Mouse (Mus musculus) neutrophil, adult 5-6 weeks (primary cell): ENCODE data around the gene Olfr586. TPM values are rescaled to one million over a fixed set of nuclear protein-coding genes. Genes with fewer than 3 reads are reported as not detected.

ENCODE experiments used
- ATAC-seq: fragments of 151-379, 151-347 bp; 2 replicates; pipeline ENCODE4 v1.8.0; 2017; ENCODE audit warnings: mild to moderate bottlenecking, moderate TSS enrichment; ENCODE audit not compliant: insufficient number of reproducible peaks, poor library complexity, low FRiP score, severe bottlenecking; ENCODE audit errors: extremely low read depth
- total RNA-seq: library from RNA; stranded (forward); fragments of 200-1000 nt; gene quantifications from 2 replicates; pipeline ENCODE4 v1.2.3, GENCODE M21; 2017

The Olfr586 gene
- total RNA-seq: not detected in 2 replicates

DNA sequence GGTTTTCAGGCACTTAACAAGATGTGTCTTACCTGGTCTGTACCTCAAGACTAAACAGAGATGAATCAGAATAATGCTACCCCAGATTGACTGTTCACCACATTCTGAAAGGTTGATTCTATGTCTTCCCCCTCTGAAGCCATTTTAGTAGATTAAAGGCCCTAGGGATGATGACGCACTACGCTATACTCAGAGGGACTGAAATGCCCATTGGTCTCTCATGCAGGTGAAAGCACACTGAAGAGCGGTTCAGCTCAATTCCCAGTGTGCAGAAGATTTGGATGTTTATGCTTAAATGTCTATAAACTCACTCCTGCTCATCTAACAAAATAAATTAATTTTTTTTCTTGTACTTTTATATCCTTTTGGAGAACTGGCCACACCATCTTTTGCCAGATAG is at the start of gene Olfr586:
Gene Olfr586, minus strand, starts transcription at position 101 of the 400 bp plus-strand sequence.
- ATAC-seq: no peak

DNA sequence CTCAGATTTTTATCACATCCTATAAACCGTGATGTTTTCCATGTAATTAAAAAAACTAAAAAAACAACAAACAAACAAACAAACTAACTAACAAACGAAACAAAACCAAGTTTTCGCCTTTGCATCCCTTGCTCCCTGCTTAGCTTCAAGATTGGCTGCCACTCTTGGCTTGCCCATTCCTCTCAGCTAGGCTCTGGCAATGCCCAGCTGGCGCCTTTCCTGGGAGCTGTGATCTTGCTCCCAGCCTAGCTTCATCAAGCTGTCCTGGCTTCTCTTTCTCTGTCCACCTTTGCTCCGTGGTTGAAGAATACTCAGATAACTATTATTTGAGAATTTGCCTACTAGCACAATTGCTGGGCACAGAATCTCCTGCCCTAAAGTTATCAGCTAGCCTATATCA is 44.3 kb upstream of the Olfr586 start:
- ATAC-seq: no peak

DNA sequence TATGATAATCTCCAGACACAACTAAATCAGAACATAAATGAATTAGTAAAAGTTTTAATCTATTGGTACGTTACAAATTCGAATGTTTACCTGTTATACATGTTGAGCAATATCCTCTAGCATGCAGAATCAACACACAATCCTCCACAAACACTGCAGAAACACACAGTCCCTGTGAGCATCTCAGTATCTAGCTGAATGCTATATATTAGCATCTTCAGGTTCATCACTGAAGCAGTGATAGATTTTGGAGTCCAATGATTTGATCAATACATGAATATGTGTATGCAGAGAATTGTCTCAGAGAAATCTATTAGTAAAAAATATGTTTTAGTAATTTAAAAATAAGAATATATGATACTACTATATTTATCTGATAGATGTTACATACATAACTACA is 30.8 kb upstream of the Olfr586 start, which contains the start of gene Olfr589:
Gene Olfr589, minus strand, starts transcription at position 101 of the 400 bp plus-strand sequence.
- no peak for ATAC-seq

DNA sequence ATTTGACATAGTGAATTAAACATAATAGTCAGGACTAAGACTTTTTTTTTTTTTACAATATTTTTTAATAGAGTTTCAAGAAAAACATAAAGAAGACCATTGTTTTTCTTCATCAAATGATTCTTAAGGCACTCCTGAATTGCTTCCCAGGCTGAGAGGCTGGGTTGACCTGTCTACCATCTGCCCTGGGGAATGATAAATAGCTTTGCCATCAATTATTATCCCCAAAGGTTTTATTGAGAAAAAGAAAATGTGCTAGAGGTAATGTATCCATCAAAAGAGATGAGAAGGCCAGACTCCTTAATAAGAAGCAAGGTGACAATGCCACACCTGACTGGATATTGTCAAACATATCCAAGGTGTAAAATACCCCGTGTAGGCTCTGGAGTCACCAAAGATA is 15.1 kb upstream of the Olfr586 start, which contains the start of gene Olfr588-ps1:
Gene Olfr588-ps1, plus strand, starts transcription at position 301 of the 400 bp plus-strand sequence.
- no peak for ATAC-seq

DNA sequence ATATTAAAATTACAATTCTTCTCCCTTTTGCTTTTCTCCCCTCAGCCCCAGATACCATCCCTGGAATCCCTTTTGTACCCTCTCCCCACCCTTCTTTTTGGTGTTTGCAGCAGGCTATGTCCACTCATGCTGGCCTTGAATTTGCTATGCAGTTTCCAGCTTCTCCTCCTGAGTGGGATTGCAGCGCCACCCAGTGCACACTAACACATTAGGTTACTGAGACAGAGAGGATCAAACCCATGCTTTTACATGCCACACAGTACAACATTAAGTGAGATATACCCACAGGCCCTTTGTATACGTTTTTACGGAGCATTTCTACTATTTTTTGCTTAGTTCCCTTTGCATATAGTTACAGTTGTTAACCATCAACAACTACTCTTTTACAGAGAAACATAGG is 6.0 kb downstream of the Olfr586 start:
- no peak for ATAC-seq

DNA sequence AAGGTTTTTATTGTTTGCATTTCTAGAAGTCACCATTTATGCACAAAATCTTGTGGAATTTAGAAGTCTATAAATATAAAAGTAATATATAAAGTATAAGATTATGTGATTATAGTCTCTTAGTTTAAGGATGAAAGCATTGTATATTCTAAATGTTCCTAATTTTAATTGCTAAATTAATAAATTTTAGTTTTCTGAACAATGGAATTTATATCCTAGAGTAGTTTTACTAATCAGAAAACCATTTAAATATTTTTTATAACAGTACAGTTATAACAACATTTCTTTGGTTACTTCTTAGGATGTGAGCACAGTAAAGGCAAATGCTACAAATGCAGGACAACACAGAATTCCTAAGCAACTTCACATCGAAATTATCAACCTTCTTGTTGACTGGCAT is 28.0 kb downstream of the Olfr586 start, which contains the start of gene Olfr585:
Gene Olfr585, plus strand, starts transcription at position 301 of the 400 bp plus-strand sequence.
- no peak for ATAC-seq

- no peak for ATAC-seq
Observed at GRCm38 (mm10) chr7:103081585-103081984, 43.9 kb downstream of the Olfr586 start, which contains the start of gene Olfr584. TSS of gene Olfr584 (plus strand) at chr7:103081885.

Other genes with a start within 250 kb of the Olfr586 start
- not detected in 2 replicates for gene Olfr568, start 248.5 kb downstream of the Olfr586 start, total RNA-seq
- gene Olfr569, start 234.8 kb downstream of the Olfr586 start, total RNA-seq: not detected in 2 replicates
- not detected in 2 replicates for gene Olfr570, start 231.1 kb downstream of the Olfr586 start, total RNA-seq
- not detected in 2 replicates for gene Olfr571, start 208.1 kb downstream of the Olfr586 start, total RNA-seq
- gene Olfr572, start 201.2 kb downstream of the Olfr586 start, total RNA-seq: not detected in 2 replicates
- gene Olfr573-ps1, start 183.1 kb downstream of the Olfr586 start, total RNA-seq: not detected in 2 replicates
- not detected in 2 replicates for gene Olfr574, start 177.2 kb downstream of the Olfr586 start, total RNA-seq
- not detected in 2 replicates for gene Olfr575, start 166.9 kb downstream of the Olfr586 start, total RNA-seq
- gene Olfr576, start 163.0 kb downstream of the Olfr586 start, total RNA-seq: not detected in 2 replicates
- gene Olfr577, start 149.7 kb downstream of the Olfr586 start, total RNA-seq: not detected in 2 replicates
- gene Olfr578, start 136.3 kb downstream of the Olfr586 start, total RNA-seq: not detected in 2 replicates
- not detected in 2 replicates for gene Olfr582, start 87.6 kb downstream of the Olfr586 start, total RNA-seq
- not detected in 2 replicates for gene Olfr583, start 74.3 kb downstream of the Olfr586 start, total RNA-seq
- gene Olfr584, start 43.8 kb downstream of the Olfr586 start, total RNA-seq: not detected in 2 replicates
- not detected in 2 replicates for gene Olfr585, start 27.9 kb downstream of the Olfr586 start, total RNA-seq
- gene Olfr588-ps1, start 15.2 kb upstream of the Olfr586 start, total RNA-seq: not detected in 2 replicates
- gene Olfr589, start 30.7 kb upstream of the Olfr586 start, total RNA-seq: not detected in 2 replicates
- gene Olfr591, start 52.7 kb upstream of the Olfr586 start, total RNA-seq: not detected in 2 replicates
- not detected in 2 replicates for gene Olfr592, start 59.2 kb upstream of the Olfr586 start, total RNA-seq
- gene Olfr593, start 86.2 kb upstream of the Olfr586 start, total RNA-seq: not detected in 2 replicates
- not detected in 2 replicates for gene Olfr594, start 91.4 kb upstream of the Olfr586 start, total RNA-seq
- not detected in 2 replicates for gene Usp17ld, start 126.9 kb upstream of the Olfr586 start, total RNA-seq
- not detected in 2 replicates for gene Olfr596, start 180.0 kb upstream of the Olfr586 start, total RNA-seq
- gene Olfr597, start 190.7 kb upstream of the Olfr586 start, total RNA-seq: not detected in 2 replicates
- not detected in 2 replicates for gene Olfr598, start 197.9 kb upstream of the Olfr586 start, total RNA-seq
- not detected in 2 replicates for gene Olfr599, start 210.3 kb upstream of the Olfr586 start, total RNA-seq
- gene Olfr600, start 224.0 kb upstream of the Olfr586 start, total RNA-seq: 0.23 TPM in 1 of 2 replicates, not detected in the other
- not detected in 2 replicates for gene Olfr601, start 237.0 kb upstream of the Olfr586 start, total RNA-seq